Mouse (Mus musculus): Measurements from ENCODE around the gene Lrmda. TPM values are rescaled to one million over a fixed set of nuclear protein-coding genes. Genes with fewer than 3 reads are reported as not detected.

Gene Lrmda
- total and polyA plus RNA-seq, 3 experiments = 5.1 to 5.9 TPM; not detected in 1

DNA sequence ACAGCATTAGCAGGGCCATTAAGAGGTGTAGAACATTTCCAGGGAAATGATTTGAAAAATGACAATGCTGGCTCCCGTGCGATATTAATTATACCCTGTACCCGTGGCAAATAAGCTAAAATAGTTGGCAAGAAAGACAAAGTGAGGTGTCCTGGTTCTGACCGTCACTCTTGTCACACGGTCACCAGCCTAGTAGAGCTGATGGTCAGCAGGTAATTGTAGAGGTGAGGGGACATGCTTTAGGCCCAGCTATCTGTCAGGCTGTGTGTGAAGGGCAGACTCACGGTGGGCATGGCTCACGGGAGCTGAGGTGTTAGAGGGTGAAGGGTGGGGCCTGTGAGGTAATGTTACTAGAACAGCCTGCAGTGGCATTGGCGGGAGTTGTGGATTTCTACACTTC lies 134.6 kb downstream of the Lrmda start:
- H3K27me3 ChIP-seq (ENCODE audit: control insufficient read depth in 1 of 2, insufficient read depth in 2 of 2, low read length in 2 of 2) = no peaks in the 10 kb centered on the region
- H3K36me3 ChIP-seq (ENCODE audit: control insufficient read depth in 1 of 2, insufficient read depth in 2 of 2, low read length in 2 of 2) = no peaks in the 10 kb centered on the region
- H3K4me1 ChIP-seq (ENCODE audit: control insufficient read depth in 1 of 2, insufficient read depth in 2 of 2, low read length in 2 of 2) = peaks cover 0 to 7% of the 10 kb centered on the region in 2 experiments; a peak in 2 of 4 replicates
- no peak for TF ChIP-seq NRF1 (IDR thresholded peaks at IDR 0.05; ENCODE audit: insufficient read depth, low read depth, low read length, poor library complexity, severe bottlenecking)
- TF ChIP-seq POLR2A (IDR thresholded peaks at IDR 0.05; ENCODE audit: control insufficient read depth in 1 of 2, insufficient read depth in 1 of 2, low read depth in 1 of 2, low read length in 2 of 2, poor library complexity in 1 of 2) = no peak
- no peak for TF ChIP-seq NELFE (IDR thresholded peaks at IDR 0.05; ENCODE audit: low read depth, low read length)
- no peak for TF ChIP-seq BHLHE40 (IDR thresholded peaks at IDR 0.05; ENCODE audit: borderline replicate concordance, low read depth, low read length)
- no peak for TF ChIP-seq ELF1 (IDR thresholded peaks at IDR 0.05; ENCODE audit: low read depth, low read length)
- no peak for TF ChIP-seq CTCF (IDR thresholded peaks at IDR 0.05 in 2 of 3, conservative IDR thresholded peaks at IDR 0.05 in 1 of 3; ENCODE audit: control insufficient read depth in 1 of 3, insufficient read depth in 1 of 3, low read depth in 2 of 3, low read length in 3 of 3, poor library complexity in 1 of 3, severe bottlenecking in 1 of 3)
- no peak for TF ChIP-seq CHD2 (IDR thresholded peaks at IDR 0.05; ENCODE audit: low read length)
- no peak for TF ChIP-seq CHD1 (IDR thresholded peaks at IDR 0.05; ENCODE audit: low read depth, low read length)
- no peak for TF ChIP-seq POLR2AphosphoS2 (IDR thresholded peaks at IDR 0.05; ENCODE audit: low read length)
- no peak for TF ChIP-seq MAX (IDR thresholded peaks at IDR 0.05; ENCODE audit: low read length)
- TF ChIP-seq USF2 (IDR thresholded peaks at IDR 0.05; ENCODE audit: borderline replicate concordance in 1 of 2, insufficient read depth in 1 of 2, low read depth in 1 of 2, low read length in 2 of 2) = no peak
- no peak for TF ChIP-seq ZC3H11A (IDR thresholded peaks at IDR 0.05; ENCODE audit: low read depth, low read length)
- TF ChIP-seq E2F4 (IDR thresholded peaks at IDR 0.05; ENCODE audit: borderline replicate concordance, low read depth, low read length) = no peak
- TF ChIP-seq TBP (IDR thresholded peaks at IDR 0.05; ENCODE audit: low read depth, low read length) = no peak
- no peak for TF ChIP-seq USF1 (IDR thresholded peaks at IDR 0.05; ENCODE audit: low read depth, low read length)
- no peak for TF ChIP-seq POLR2AphosphoS5 (IDR thresholded peaks at IDR 0.05; ENCODE audit: borderline replicate concordance, low read depth, low read length)
- TF ChIP-seq ZNF384 (IDR thresholded peaks at IDR 0.05; ENCODE audit: low read depth, low read length) = no peak
- no peak for TF ChIP-seq GABPA (IDR thresholded peaks at IDR 0.05; ENCODE audit: low read depth, low read length)
- no peak for TF ChIP-seq MAFK (IDR thresholded peaks at IDR 0.05; ENCODE audit: borderline replicate concordance, low read depth, low read length)
- TF ChIP-seq UBTF (IDR thresholded peaks at IDR 0.05; ENCODE audit: borderline replicate concordance, insufficient read depth, low read depth, low read length) = no peak
- no peak for DNase-seq (ENCODE audit: low read depth, low spot score)
- H3K9me3 ChIP-seq (replicated peaks; ENCODE audit: insufficient read depth, low read length) = no peaks in the 10 kb centered on the region
- no peak overlapping the region for H3K9ac ChIP-seq (ENCODE audit: control insufficient read depth, low read depth, low read length, poor library complexity, severe bottlenecking)
- H3K4me3 ChIP-seq (ENCODE audit: control insufficient read depth in 1 of 2, insufficient read depth in 1 of 2, low read depth in 2 of 2, low read length in 2 of 2) = no peak overlapping the region
- H3K79me2 ChIP-seq (ENCODE audit: control insufficient read depth, insufficient read depth, low read length, poor library complexity) = no peaks in the 10 kb centered on the region
- H3K27ac ChIP-seq (ENCODE audit: control insufficient read depth, low read depth, low read length) = no peak overlapping the region

GRCm38 (mm10) chr14:22155034-22155433 lies 135.5 kb downstream of the Lrmda start:
- Histone ChIP-seq H3K36me3 (ENCODE audit: control insufficient read depth in 1 of 2, insufficient read depth in 2 of 2, low read length in 2 of 2) (no peaks in the 10 kb centered on the region), H3K79me2 (ENCODE audit: control insufficient read depth, insufficient read depth, low read length, poor library complexity) (no peaks in the 10 kb centered on the region), H3K27ac (ENCODE audit: control insufficient read depth, low read depth, low read length) (no peak overlapping the region), H3K9me3 (replicated peaks; ENCODE audit: insufficient read depth, low read length) (no peaks in the 10 kb centered on the region), H3K9ac (ENCODE audit: control insufficient read depth, low read depth, low read length, poor library complexity, severe bottlenecking) (no peak overlapping the region), H3K4me3 (ENCODE audit: control insufficient read depth in 1 of 2, insufficient read depth in 1 of 2, low read depth in 2 of 2, low read length in 2 of 2) (no peak overlapping the region), H3K27me3 (ENCODE audit: control insufficient read depth in 1 of 2, insufficient read depth in 2 of 2, low read length in 2 of 2) (no peaks in the 10 kb centered on the region), H3K4me1 (ENCODE audit: control insufficient read depth in 1 of 2, insufficient read depth in 2 of 2, low read length in 2 of 2) (peaks cover 0 to 7% of the 10 kb centered on the region in 2 experiments; a peak in 2 of 4 replicates)
- DNase-seq (ENCODE audit: low read depth, low spot score) = no peak
- no peak for TF ChIP-seq POLR2A (IDR thresholded peaks at IDR 0.05; ENCODE audit: control insufficient read depth in 1 of 2, insufficient read depth in 1 of 2, low read depth in 1 of 2, low read length in 2 of 2, poor library complexity in 1 of 2)
- TF ChIP-seq KAT2A (conservative IDR thresholded peaks at IDR 0.05; ENCODE audit: low read depth, low read length) = no peak
- no peak for TF ChIP-seq GABPA (IDR thresholded peaks at IDR 0.05; ENCODE audit: low read depth, low read length)
- TF ChIP-seq SMC3 (IDR thresholded peaks at IDR 0.05; ENCODE audit: low read depth, low read length) = no peak
